Mouse (Mus musculus): ENCODE measurements around the gene Tpd52l1. TPM values are rescaled to one million over a fixed set of nuclear protein-coding genes. Genes with fewer than 3 reads are reported as not detected.

Tpd52l1 gene
- polyA plus RNA-seq (2014; fragmentation: Illumina TruSeq; extraction: RNeasy Lipid Tissue Mini Kit (QIAGEN cat#74804); ENCODE audit: low read depth, low replicate concordance), result 29.8 TPM

DNA sequence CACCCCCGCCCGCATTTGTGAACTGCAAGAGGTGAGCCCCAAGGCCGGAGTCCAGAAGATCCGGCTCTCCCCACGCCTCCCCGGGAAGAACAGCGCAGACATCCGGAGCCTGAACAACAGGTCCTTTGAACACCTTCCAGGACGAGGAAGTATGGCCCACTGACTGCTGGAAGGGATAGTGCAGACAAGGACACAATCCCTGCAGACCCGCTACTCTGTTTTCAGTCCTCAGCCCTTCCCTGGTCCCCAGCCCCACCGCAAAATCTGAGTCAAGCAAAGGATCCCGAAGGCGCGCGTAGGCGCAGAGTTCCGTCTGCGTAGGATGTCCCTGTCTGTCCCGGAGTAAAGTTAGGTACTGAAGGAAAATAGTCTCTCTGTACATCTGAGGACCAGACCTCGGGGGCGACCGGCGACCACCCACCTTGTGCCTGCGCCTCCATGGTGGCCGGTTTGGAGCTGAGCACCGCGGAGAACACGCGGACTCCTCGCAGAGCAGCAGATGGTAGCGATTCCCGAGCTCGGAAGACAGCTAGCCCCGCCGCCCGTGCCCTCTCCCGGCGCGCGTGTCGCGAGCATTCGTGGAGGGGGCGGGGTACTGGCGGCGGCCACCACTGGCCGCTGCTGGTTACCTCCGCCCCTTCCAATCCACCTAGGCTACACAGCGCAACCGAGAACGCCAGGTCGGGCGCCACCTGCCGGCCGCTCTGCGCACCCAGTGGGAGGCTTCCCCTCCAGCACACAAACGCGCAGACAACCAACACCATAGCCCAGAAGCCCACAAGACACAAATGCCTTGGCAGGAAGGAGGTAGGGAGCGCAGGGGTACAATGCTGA is at the start of gene Tpd52l1:
Gene Tpd52l1 (minus strand): TSS at position 668 of the 834 bp plus-strand sequence.

DNA sequence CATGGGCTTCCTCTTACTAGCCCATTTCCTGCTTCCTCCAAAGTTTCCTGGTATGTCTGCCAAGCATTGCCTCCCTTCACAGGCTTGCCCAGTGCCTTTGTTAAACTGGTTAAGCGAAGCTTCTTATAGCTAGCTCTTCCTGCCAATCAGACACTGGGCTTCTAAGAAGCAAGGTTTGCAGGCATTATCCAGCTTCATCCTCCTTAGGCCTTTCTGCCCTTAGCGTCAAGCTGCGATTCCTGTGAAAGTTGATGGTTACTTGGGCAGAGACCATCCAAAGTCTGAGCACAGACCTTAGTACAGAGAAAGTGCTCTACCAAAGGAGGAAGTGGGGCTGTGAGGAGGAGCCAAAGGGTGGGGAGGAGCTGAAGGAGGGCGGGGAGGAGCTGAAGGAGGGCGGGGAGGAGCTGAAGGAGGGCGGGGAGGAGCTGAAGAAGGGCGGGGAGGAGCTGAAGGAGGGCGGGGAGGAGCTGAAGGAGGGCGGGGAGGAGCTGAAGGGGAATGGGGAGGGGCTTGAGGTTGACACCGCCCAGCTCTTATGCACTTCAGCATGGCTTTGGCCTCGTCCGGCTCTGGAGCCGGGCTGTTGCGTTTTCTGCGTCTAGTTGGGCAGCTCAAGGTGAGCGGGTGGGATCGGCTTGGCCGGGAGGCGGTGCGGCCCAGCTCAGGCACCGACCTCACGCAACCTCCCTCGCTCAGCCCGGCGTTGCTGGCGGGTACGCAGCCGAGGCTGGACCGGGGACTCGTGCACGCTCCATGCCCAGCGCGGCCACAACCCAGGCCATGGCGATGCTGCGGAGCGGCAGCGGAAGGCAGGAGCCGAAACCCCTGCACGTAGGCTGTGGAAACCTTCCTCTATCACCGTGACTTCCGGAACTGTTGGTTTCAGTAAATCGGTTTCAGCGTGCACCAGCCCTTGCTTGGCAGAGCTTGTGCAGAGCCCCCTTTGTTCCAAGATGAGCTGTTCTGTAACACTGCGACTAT is 132.6 kb downstream of the Tpd52l1 start, which contains the start of gene Hddc2:
Gene Hddc2 (plus strand): TSS at position 519 of the 984 bp plus-strand sequence.

Other genes with a start within 250 kb of the Tpd52l1 start
- gene Hddc2, start 132.6 kb downstream of the Tpd52l1 start, polyA plus RNA-seq (2014; fragmentation: Illumina TruSeq; extraction: RNeasy Lipid Tissue Mini Kit (QIAGEN cat#74804); ENCODE audit: low read depth, low replicate concordance), result 13.9 TPM
- gene Rnf217, start 163.2 kb upstream of the Tpd52l1 start, polyA plus RNA-seq (2014; fragmentation: Illumina TruSeq; extraction: RNeasy Lipid Tissue Mini Kit (QIAGEN cat#74804); ENCODE audit: low read depth, low replicate concordance), result 6.8 TPM